Mouse (Mus musculus) T-cell, adult 2 months (primary cell): ENCODE results near the gene Mipep.

ENCODE experiments used
- DNase-seq: peaks from one replicate; pipeline ENCODE4 v3.0.0; 2022; ENCODE audit warnings: low spot score

Mipep gene

GRCm38 (mm10) chr14:60757265-60757664 is 27.1 kb upstream of the Mipep start:
- no peak for DNase-seq

- DNase-seq, result no peak
Measured at GRCm38 (mm10) chr14:60757722-60758121, 26.7 kb upstream of the Mipep start.

- no peak for DNase-seq
Measured at GRCm38 (mm10) chr14:60759097-60759496, 25.3 kb upstream of the Mipep start.

DNA sequence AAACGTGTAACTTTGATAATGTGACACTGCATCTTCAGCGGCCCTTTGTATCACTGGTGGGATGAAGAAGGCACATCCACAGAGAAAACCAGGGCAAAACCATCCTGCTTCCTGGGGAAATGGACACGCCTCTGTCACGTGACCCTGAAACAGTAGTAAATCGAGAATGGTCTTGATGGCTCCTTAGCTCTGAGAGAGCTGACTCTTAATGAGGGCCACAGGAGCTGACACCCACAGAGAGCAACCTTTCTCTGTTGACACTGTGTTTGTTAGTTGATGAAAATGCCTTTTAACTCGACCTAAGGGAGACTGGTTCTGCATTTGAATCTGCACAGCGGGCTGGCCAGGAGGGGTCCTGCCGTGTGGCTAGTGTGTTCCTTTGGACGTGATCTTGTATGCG is 22.6 kb upstream of the Mipep start:
- no peak for DNase-seq

DNA sequence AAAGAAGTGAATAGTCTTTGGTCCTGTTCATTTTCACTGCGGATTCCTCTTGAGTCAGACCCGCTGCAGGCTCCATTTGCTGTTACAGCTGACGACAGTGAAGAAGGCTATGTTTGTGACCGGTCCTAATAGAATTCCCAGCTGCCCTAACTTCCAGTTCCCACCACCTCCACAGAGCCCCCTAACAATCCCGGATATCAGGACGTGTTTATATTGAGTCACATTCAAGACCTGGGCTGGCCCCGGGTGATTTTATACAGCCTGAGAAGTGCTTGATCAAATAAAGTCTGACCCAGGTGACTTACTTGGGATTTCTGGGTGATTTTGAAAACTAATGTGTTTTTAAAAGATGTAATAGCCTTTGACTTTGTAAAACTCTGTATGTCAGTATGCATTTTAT is 21.6 kb upstream of the Mipep start:
- DNase-seq, result no peak

GRCm38 (mm10) chr14:60763746-60764145 is 20.6 kb upstream of the Mipep start:
- no peak for DNase-seq

DNA sequence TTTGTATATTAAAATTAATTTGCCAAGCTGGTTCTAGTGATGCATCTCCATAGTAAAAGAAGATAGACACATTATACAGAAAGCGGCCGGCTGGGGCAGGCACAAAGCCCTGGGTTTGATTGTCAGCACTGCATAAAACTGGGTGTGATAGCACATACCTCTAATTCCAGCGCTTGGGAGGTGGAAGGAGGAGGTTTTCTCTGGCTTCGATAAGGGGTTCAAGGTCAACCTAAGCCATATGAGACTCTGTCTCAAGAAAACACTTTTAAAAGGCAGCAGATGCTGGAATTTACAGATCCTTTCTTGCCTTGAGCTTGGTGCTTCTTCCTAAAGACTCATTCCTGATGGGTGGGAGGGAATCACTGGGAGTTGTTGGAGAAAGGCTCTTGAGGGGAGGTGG is 19.8 kb upstream of the Mipep start:
- DNase-seq, result no peak

- DNase-seq, result no peak
Measured at GRCm38 (mm10) chr14:60765025-60765424, 19.3 kb upstream of the Mipep start.

DNA sequence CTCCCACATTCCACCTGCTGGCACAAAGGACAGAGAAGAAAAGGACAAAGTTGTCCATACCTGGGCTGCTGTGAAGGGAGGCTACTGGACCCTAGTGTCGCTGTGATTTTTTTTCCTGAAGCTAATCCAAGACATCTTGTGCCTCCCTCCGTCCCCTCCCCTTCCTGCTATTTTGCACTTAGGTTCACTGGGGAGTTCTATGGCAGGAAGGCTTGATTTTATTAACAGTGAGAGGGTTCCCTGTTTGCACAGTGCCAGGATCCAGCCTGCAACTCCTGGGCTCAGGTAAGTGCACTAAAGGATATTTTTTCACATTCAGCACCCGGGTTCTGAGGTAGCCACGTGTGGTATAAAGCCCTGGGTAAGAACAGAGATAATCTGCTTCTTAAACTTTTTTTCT is 16.5 kb upstream of the Mipep start, which contains the start of gene C1qtnf9:
C1qtnf9 (plus strand) TSS at position 251 of the 400 bp plus-strand sequence.
- no peak for DNase-seq

GRCm38 (mm10) chr14:60769340-60769739 is 15.0 kb upstream of the Mipep start:
- DNase-seq, result no peak

DNA sequence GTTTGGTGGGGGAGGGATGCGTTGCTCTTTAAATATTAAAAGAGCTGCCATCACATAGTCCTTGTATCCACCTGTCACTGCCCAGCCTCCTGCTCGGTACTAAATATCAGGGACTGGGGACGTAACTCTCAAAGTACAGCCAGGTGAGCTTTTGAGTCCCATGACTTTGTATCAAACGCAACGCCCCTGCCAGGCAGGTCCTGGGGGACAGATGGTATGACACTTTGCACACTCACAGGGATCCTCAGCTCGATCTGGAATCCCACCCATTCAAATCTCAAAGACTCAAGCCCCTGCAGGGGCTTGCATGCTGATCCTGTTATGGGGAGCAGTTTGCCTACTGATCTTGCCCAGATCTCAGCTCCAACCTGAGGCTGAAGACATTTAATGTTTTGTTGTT is 13.8 kb upstream of the Mipep start:
- no peak for DNase-seq

- peak; percentile 69 for DNase-seq
Measured at GRCm38 (mm10) chr14:60771057-60771456, 13.3 kb upstream of the Mipep start.

- DNase-seq, result no peak
Measured at GRCm38 (mm10) chr14:60773476-60773875, 10.9 kb upstream of the Mipep start.

DNA sequence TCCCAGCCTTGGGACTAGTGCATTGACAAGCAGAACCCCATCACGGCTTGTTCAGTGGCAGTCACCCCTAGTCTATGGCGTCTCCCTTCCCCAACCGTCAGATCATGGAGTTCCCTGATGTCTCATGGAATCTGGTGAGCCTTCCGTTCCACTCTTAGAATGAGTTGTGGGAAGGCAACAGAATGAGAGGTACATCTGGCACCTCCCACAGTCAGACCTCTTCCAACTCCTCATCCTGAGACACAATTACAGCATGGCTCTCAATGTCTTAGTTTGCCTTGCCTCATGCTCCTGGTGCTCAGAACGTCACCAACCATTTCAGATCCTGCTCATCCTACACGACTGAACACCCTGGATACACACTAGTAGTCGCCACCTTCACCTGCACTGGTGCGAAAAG is 7.9 kb upstream of the Mipep start:
- DNase-seq, result no peak

- peak; percentile 36 for DNase-seq
Measured at GRCm38 (mm10) chr14:60777485-60777919, 6.9 kb upstream of the Mipep start.

GRCm38 (mm10) chr14:60779198-60779597 is 5.2 kb upstream of the Mipep start:
- no peak for DNase-seq

GRCm38 (mm10) chr14:60782121-60782656 is 2.2 kb upstream of the Mipep start:
- no peak for DNase-seq

GRCm38 (mm10) chr14:60783196-60783595 is 1.2 kb upstream of the Mipep start:
- DNase-seq, result no peak

DNA sequence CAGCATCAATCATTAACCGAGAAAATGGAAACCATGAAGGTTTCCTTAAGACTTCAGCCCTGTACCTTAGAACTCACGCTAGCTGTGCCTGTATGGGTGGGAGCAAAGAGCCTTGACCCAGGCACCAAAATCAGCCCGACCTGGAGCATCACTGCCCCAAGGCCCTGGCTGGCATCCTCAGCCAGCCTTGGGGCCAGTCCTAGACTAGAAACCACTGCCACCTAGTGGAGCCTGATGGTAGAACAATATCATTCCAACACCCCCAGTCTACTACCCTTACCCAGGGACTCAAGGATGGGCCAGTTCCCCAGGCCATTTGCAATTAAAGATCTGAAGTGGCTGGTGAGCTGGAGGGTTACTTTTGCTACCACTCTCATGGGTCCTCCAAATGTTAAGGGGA is 5.7 kb downstream of the Mipep start:
- peak; percentile 49 for DNase-seq

DNA sequence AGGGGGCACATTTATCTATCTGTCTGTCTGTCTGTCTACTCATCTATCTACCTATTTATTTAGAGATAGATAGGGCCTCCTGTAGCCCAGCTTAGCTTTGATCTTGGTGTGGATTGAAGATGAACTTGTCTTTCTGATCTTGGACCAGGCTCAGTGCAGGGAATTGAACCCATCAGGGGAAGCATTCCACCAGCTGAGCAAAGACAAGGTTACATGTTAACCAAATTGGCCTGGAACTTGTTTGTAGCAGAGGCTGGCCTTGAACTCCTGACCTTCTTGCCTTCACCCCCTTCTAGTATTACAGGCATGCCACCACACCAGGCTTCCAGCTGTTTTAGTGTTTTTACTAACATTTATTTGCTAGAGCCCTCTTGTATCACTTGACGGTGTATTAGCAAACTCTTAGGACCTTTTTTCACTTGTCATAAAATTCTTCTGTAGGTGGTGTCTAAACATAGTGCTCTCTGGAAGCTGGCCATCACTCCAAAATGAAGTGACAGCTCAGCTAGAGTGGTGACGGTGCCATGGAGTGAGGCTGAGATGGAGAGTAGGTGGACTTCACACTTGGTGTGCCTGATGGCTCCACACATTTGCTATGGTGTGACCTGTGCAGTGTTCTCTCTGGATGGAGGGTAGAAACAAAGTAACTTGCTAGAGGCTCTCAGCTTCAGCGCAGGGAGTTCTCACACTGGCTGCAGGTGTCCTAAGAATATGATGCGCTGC is 12.4 kb downstream of the Mipep start:
- DNase-seq, result no peak

GRCm38 (mm10) chr14:60797596-60797995 is 13.2 kb downstream of the Mipep start:
- no peak for DNase-seq

DNA sequence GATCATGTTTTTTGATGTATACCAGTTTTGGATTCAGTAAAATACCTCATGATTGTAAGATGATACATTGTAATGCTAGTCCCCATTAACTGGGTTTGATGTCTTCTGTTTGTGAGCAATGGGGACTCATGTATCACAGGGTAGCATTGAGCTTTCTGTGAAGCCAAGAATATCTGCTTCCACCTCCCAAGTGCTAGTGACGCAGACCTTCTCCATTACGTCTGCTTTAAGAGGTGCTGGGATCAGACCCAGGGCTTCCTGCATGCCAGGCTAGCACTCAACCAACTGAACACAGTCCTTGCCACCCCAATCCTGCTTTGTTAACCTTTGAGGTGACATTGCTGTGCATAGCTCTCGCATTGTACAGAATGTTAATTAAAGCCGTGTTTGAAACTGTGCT is 14.3 kb downstream of the Mipep start:
- no peak for DNase-seq

GRCm38 (mm10) chr14:60799762-60800728 is 15.7 kb downstream of the Mipep start:
- peak; percentile 19 for DNase-seq
